Mouse (Mus musculus) left cerebral cortex, postnatal 25 days (tissue): ENCODE measurements around the gene Spta1. TPM values are rescaled to one million over a fixed set of nuclear protein-coding genes. Genes with fewer than 3 reads are reported as not detected.

ENCODE experiments used
- DNase-seq, 2 experiments: peaks; one replicate each; pipeline ENCODE4 v3.0.0; 2022; ENCODE audit warnings: low spot score in 2 of 2, mixed read lengths in 1 of 2
- intact Hi-C: fragments of 180-260 bp; cut with DNase I; formaldehyde crosslinking; loops from one replicate; pipeline ENCODE4 v1.15.1; 2025
- total RNA-seq, 2 experiments: library from RNA; stranded (reverse); gene quantifications; 2 replicates each; pipeline ENCODE4 v1.2.3; 2021

Gene Spta1
- total RNA-seq, 2 experiments from 2014 or later: 0.09 to 0.14 TPM

DNA sequence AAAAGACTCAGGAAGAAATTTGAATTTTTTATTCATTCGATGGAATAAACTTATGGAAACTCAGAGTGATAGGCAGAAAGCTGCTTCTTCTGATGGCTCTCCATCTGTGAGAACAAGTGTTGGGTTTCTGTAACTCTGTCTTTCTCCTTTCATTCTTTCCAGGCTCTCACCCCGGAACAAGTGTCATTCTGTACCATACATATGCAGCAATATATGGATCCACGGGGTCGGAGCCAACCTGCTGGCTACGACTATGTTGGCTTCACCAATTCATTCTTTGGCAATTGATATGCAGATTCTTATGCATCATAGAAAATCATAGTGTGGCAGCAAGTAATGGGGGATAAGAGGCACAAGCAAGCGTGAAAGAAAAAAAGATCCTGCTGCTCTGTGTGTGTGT, 74.6 kb downstream of the Spta1 start:
- intact Hi-C loops: no loop called here
- no peak for DNase-seq

DNA sequence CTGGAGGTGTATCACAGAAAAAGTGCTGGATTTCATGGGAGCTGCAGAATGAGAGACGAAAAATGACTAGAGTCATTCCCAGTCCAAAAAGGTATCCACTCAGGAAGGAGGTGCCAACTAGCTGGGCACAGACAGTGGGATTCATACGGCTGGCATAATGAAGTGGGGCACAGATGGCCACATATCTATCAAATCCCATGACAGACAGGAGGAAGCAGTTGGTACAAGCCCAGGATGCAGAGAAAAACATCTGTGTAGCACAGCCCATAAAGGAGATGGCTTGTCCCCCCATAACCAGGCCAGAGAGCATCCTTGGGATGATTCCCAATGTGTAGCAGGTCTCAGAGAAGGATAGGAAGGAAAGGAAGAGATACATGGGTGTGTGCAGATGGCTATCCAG, 77.8 kb downstream of the Spta1 start:
- intact Hi-C loops: no loop called here
- no peak for DNase-seq

DNA sequence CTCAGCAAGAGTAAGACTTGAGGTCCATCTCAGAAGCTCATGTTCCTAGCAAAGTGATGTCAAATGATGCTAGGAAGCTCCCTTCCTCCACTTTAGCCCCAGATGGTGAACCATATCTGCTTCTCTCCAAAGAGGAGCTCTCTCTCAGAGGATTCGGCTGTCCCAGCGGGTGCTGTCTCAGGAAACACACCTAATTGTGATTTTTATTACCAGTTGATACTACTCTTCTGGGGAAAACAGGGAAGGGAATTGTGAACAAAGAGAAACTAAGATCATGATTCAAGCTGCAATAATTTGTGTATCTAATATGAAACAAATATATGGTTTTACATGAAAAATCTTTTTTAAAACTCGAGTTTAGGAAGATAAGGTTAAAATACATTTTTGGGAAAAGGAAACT, 79.4 kb downstream of the Spta1 start, which contains the start of gene Olfr419:
TSS of gene Olfr419 (minus strand) at position 101 of the 400 bp plus-strand sequence.
- DNase-seq: no peak
- intact Hi-C loops: no loop called here

DNA sequence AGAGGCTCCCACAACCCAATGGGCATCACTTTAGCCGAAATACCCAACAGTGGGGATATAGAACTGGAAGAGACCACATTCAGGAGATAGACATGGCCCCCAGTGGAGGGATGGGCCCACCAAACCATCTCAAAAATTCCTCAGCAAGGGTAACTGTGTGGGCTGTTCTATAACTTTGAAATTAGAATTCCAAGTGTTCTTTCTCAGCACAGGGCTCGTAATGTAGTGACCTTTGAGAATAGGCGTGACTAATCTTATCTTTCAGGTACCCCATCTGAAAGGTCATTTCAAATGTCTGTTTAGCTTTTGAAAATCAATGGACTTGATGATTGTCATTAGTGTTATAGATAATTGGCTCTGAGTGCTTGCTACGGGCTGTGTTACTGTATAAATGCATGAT, 95.2 kb downstream of the Spta1 start:
- intact Hi-C loops: no loop called here

DNA sequence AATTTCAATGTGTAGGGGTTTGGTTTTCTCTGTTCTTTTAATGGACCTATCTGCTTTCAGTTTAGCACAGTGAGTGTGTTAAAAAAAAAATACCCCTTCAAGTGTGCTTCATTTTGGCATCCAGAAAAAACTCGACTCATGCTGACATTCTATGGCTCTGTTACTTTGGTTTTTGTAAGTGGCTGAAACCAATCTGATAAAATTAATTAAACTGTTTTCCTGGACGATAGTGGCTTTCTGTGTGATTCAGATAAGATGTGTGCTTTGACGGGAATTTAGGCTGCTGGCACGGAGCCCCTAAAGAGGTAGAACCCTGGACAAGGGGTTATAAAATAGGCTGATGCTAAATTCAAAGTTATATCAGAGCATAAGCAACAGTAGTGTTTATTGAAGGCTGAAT, 96.6 kb downstream of the Spta1 start:
- intact Hi-C loops: no loop called here
- DNase-seq: no peak

More for the DNA sequence above, 95.2 kb downstream of the Spta1 start:
- DNase-seq: no peak

DNA sequence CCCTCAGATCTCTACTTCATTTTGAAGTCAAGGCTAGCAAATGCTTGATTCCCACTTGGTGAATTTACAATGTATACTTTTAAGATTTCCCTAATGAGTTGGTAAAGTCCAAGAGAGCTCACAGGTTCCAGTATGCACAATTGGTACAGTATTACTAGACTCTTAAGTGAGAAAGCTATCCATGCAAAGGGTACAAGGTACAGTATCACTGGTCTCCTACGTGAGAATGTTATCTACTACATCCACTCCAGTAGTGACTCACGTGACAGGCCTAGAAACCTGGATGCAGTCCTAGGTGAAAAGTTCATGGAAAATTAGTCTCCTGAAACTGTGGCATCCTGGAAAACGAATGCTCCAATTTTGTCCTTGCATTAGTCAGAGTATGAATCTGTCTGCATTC, 98.1 kb downstream of the Spta1 start:
- no peak for DNase-seq
- intact Hi-C loops: no loop called here

Other genes starting within 250 kb of the Spta1 start
- gene Mndal, start 230.3 kb upstream of the Spta1 start, total RNA-seq: 1 to 10 TPM in 1 of 2 experiments, under 1 TPM in 1; 0.78 to 1.5 TPM
- gene Ifi203, start 230.1 kb upstream of the Spta1 start, total RNA-seq: under 1 TPM; 0.55 to 0.69 TPM
- gene Ifi202b, start 190.0 kb upstream of the Spta1 start, total RNA-seq: not detected
- gene Ifi205, start 141.0 kb upstream of the Spta1 start, total RNA-seq: not detected
- not detected for gene Olfr433, start 132.1 kb upstream of the Spta1 start, total RNA-seq
- gene Olfr432, start 123.6 kb upstream of the Spta1 start, total RNA-seq: not detected
- gene Olfr430, start 106.2 kb upstream of the Spta1 start, total RNA-seq: not detected
- not detected for gene Olfr429, start 88.4 kb upstream of the Spta1 start, total RNA-seq
- not detected for gene Olfr427, start 75.9 kb upstream of the Spta1 start, total RNA-seq
- gene Olfr231, start 51.6 kb upstream of the Spta1 start, total RNA-seq: not detected
- not detected for gene Olfr424, start 41.3 kb upstream of the Spta1 start, total RNA-seq
- gene Olfr420, start 17.1 kb upstream of the Spta1 start, total RNA-seq: not detected
- gene Olfr419, start 79.3 kb downstream of the Spta1 start, total RNA-seq: not detected
- gene Mptx1, start 157.7 kb downstream of the Spta1 start, total RNA-seq: not detected
- not detected for gene Olfr417, start 192.3 kb downstream of the Spta1 start, total RNA-seq
- gene Olfr248, start 218.3 kb downstream of the Spta1 start, total RNA-seq: not detected